Mouse (Mus musculus) urinary bladder, postnatal 36 days (tissue): ENCODE measurements around the gene Panx2.
A peak's percentile ranks its signal among the peaks of the same experiment; 100 is the strongest.

Experiments
- DNase-seq, 2 experiments: peaks; one replicate each; pipeline ENCODE4 v3.0.0; 2022; ENCODE audit warnings: low spot score in 2 of 2, mixed read lengths in 1 of 2

Gene Panx2

GRCm38 (mm10) chr15:89074613-89075477, 15.3 kb downstream of the Panx2 start, which contains the start of gene Trabd:
Gene Trabd, plus strand, starts transcription at chr15:89075124.
- DNase-seq = no peak

DNA sequence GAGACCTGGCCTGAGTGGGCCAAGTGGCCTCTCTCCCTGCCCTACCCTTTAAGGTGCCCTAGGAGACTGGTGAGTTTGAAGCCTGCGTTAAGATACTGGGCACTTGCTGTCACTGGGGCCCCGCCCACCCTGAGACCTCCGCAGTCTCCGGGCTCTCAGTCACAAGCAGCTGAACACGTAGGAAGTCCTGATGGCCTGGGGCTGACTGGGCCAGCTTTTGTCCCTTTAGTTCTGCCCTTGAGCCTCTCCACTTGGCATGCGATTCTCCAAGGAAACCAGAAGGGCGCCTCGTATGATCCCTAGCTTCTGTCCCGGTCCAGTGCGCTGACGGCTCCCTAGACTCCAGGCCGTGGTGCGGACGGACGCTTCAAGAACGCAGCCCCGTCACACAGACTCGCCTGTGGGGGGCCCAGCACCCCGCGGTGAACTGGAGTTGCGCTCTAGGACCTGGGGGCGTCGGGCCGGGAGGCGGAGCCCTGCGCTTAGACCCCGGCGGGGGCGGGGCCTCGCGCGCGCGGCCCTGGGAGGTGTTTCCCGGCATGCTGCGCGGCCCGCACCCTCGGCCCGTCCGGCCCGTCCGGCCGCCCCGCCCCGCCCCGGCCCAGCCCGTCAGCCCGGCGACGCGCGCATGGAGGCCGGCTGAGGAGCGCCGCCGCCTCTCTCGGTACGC, 16.1 kb downstream of the Panx2 start:
- peak; percentile 75 to 86 for DNase-seq

DNA sequence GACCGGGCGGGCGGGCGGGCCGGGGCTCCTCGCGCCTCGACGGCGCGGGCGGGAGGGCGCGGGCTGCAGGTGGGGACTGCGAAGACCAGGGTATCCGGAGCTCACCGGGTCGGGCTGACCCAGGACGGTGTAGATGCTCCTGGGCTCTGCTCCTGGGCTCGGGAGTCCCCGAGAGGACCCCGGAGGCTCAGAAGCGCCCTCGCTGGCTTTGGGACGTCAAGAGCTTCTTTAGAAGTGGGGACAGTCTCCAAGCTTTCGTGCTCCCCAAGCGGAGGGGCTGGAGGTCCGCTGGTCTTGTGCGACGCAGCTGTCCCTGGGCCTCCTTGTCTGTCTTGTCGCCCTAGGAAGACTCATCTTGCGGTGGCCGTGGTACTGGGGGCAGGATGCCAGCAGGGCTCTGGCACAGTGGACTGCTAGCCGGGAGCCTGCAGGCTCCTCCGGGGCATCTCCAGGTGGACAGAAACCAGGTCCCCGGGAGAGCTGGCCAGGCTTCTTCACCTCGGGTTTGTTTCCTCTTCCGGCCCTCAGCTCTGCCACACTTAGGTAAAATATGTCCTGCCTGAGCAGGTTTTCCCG, 16.7 kb downstream of the Panx2 start:
- peak; percentile 48 to 59 for DNase-seq

DNA sequence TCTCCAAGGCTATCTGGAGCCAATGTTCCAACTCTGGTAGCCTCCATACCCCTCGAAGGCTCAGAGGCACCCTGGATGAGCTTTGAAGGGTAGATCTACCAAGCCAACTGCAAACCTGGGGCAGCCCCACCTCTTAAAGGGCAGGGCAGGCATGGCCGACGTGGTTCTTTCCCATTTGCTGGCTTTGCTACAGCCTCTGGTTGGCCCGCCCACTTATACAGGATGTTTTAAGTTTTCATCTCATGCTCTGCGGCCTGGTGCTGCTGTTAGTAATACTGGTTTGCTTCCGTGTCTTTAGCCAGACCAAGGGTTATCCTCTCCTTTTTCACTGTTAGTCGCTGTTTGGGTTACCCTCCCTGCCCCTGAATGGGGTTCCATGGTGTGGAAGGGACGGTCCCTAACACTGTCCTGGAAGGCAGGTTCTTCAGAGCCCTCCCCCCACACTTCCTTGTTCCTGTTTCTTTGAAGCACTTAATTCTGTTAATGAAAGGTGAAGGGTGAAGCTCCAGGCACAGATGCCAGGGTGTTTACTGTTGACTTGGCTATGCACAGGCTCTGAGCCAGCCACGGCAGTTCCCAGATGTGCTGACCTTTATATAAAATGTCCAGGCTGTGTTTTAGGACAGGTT, 18.8 kb downstream of the Panx2 start:
- peak; percentile 30 to 68 for DNase-seq

DNA sequence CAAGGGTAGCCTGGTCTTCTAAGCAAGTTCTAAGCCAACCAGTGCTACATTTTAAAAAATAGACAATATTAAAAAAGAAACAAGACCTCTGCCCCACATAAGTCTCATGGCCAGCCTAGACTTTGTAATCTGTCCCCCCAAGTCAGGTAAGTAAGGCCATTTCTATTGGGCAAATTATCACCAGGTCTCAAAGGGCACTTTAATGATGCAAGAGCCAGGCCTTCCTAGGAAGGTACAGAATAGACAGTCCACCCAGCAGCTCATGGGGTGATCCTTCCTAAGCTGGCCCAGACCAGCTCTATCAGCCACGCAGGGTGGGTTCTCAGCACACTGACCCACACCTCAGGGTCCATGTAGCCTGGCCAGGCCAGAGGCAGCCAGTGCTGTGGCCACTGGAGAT, 24.4 kb downstream of the Panx2 start:
- no peak for DNase-seq

DNA sequence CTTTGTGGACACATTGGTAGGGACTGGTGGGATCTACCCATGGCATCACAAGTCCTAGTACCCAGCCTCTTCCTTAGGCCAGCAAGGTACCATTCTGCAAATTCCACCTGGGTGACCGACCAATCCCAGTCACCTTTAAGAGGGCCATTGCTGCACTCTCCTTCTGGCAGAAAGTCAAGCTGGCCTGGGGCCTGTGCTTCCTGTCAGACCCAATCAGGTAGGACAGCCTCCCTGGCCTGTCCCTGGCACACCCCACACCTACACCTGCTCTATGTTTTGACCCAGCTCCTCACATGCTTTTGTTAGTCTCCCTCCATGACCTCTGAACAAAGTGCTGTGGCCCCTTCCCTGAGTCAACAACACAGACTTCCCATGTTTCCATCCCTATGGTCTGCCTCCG, 25.3 kb downstream of the Panx2 start:
- DNase-seq = no peak

- DNase-seq = peak; percentile 86 to 92
These were observed 29.2 kb downstream of the Panx2 start, which contains the start of gene Selenoo for GRCm38 (mm10) chr15:89088607-89089247. Gene Selenoo, plus strand, starts transcription at chr15:89089084.

DNA sequence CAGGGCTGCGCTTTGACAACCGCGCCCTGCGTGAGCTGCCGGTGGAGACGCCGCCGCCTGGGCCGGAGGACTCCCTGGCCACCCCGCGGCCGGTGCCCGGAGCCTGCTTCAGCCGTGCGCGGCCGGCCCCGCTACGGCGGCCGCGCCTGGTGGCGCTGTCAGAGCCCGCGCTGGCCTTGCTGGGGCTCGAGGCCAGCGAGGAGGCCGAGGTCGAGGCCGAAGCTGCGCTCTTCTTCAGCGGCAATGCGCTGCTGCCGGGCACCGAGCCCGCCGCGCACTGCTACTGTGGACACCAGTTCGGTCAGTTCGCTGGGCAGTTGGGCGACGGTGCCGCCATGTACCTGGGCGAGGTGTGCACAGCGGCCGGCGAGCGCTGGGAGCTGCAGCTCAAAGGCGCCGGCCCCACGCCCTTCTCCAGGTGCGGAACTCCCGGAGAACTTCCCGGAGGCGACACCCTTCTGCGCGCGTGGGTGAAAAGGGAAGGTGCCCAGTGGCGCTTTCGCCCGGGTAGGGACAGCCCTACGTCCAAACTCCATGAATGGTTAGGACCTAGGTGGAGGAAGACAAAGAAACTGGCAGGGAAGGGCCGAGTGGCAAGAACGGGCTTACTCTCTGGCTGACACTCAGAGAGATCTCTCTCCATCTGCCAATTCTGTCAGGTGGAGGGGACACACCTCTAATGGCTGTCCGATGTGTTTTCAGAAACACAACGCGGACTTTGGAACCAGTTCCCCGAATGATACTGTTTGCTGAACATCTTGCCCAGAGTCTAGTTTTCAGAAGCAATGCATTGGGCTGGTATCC, 29.9 kb downstream of the Panx2 start:
- peak in 1 of 2 experiments; percentile 25 for DNase-seq

DNA sequence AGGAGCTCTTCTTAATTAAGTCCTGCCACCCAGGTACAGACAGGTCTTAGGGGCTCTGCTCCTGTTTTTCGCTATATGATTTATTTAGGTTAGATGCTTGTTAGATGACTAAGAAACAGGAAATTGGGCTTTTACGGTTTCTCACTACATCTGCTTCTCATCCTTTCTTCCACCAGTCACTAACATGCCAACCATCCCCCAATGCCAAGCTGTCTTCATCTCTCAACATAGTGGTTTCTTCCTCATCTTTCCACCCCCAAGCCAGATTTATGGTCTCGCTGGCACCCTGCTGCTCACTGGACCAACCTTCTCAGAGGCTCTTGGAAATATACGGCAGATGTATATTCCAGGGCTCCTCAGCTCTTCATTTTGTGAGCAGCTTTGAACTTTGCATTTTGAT, 31.1 kb downstream of the Panx2 start:
- DNase-seq = no peak

GRCm38 (mm10) chr15:89092181-89092580, 32.6 kb downstream of the Panx2 start:
- DNase-seq = no peak

DNA sequence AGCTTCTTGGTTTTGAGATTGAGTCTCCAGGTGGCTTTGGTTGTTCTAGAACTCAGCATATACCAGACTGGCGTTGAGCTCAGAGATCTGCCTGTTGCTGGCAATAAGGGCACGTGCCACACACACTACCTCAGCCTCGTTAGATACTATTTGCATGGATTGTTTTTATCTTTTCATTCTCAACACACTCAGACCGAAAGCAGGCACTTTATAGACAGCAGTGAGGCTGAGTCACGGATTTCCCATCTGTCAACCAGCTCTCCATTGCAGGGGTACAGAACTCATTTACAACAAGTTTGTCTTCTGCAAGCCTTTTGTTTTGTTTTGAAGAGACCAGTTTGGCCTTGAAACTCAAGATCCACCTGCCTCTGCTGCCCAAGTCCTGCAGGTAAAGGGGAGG, 37.9 kb downstream of the Panx2 start:
- DNase-seq = no peak

- no peak for DNase-seq
These were observed 39.1 kb downstream of the Panx2 start for GRCm38 (mm10) chr15:89098616-89099015.

DNA sequence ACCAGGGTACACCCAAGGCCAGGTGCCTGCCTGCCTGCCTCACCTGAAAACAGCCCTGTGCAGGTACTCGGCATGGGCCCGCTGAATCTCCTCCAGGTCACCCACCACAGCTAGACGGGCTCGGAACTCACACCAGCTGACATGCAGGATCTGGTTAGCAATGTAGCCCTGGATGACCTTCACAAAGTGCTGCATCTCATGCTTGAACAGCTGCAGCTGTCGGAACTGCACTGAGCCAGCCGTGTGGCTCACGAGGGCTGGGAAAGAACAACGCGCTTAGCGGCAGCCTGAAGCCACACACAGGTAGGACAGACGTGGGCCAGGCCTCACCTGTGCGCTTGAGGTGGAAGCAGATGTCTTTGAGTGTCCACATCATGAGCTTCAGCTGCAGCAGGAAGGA, 41.3 kb downstream of the Panx2 start:
- no peak for DNase-seq

GRCm38 (mm10) chr15:89102646-89103045, 43.1 kb downstream of the Panx2 start:
- no peak for DNase-seq

DNA sequence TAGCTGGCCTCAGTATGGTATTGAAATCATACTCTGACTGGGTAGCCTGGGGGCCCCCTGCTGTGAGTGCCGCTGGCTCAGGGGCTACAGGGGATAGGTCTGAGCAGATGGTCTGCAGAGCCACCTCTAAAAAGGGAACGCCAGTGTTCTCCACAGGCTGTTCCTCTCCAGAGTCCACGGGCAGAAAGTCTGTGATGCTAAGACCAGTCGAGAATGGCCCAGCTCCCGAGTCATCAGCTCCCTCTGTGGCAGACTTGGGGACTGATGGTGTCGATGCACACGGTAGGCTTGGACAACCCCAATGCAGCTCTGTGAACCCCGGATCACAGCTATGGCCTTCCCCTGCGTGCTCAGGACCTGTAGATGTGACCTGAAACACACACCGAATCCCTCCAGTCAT, 44.4 kb downstream of the Panx2 start:
- no peak for DNase-seq

DNA sequence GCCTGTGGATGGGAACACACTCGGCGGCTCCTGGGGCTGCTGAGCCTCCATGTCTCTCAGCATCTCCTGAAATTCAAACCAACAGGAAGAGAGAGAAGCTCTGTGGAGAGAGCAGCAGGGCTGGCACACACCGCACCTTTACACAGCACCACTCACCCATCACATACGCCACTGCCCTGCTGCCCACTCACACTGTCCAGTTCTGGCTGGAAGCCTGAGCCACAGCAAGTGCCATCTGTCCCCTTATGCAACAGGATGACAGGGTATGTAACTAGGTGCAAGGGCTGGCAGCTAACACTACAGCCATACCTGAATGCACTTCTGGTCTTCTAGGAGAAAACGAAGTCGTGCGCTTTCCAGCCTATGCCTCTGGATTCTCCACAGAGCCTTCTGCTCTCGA, 44.9 kb downstream of the Panx2 start:
- no peak for DNase-seq

DNA sequence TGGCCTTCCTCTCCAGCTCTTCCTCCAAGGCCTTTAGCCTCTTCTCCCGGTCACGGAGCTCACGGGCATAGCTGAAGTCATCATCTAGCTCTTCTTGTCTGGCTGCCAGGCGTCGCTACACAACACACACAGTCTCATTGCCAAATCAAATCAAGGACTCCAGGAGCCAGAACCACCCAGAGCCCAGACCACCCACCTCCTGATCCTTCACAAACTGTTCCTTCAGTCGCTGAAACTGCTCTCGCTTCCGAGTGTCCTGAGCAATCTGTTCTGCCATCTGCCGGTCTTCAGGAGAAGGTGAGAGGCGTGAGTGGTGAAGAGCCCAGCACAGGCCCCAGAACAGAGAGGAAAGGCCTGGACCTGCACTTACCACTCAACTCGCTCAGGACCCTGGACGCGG, 46.5 kb downstream of the Panx2 start:
- DNase-seq = no peak

DNA sequence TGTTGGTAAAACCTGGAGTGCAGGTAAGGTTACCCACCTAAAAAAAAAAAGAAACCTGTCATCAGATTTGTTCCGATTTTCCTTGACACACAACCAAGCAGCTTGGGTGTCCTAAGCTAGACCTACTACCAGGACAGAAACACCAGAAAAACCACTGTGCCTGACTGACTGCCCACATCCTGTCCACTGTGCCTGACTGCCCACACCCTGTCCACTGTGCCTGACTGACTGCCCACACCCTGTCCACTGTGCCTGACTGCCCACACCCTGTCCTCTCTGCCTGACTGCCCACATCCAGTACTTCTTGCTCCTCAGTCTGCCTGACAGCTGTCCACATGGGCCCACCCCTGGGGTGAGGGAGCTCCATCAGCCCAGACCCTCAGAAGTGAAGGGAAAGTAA, 47.4 kb downstream of the Panx2 start:
- no peak for DNase-seq

DNA sequence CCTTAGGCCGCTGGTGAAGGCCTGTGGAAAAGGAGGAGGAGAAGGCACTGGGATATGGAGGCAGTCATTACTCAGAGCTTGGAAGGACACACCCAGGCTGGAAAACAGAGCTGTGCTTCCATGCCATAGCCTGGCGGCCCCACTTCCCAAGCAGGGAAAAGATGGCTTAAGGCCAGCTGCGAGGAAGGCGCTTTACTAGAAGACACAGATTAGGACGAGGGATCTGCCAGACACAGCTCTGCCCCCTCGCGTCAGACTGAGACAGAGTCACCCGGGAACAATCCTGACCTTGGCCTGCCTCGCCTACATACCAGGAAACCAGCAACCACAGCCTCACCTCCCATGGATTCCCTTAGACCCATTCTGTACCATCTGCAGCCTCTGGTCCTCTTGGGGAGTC, 50.6 kb downstream of the Panx2 start:
- no peak for DNase-seq

GRCm38 (mm10) chr15:89118007-89118406, 58.5 kb downstream of the Panx2 start:
- DNase-seq = no peak
